Mouse (Mus musculus) megakaryocyte-erythroid progenitor cell, adult 5-6 weeks (primary cell): ENCODE data around the gene Ltk. TPM values are rescaled to one million over a fixed set of nuclear protein-coding genes. Genes with fewer than 3 reads are reported as not detected.
A peak's percentile ranks its signal among the peaks of the same experiment; 100 is the strongest.

Experiments
- ATAC-seq: replicated peaks from 2 replicates; pipeline ENCODE4 v1.8.0; 2016; ENCODE audit warnings: mild to moderate bottlenecking, inconsistent platforms; ENCODE audit not compliant: severe bottlenecking, poor library complexity, low FRiP score, low TSS enrichment
- total RNA-seq, 2 experiments: library from RNA; stranded (forward) in 1 of 2; stranded (reverse) in 1 of 2; fragments of 200-1000, 215-1000 nt in 1 of 2; fragments of >200 nt in 1 of 2; fragmentation: Nextera tagmentation in 1 of 2; gene quantifications; 2 replicates each; pipeline ENCODE4 v1.2.3; 2014 to 2017

Ltk gene
- total RNA-seq (2014; fragmentation: Nextera tagmentation) (not detected in 2 replicates), total RNA-seq (2017) (not detected in 2 replicates)

- ATAC-seq: no peak
These were observed at the start of gene Ltk for GRCm38 (mm10) chr2:119760251-119760650. Gene Ltk (minus strand): TSS chr2:119760431.

GRCm38 (mm10) chr2:119808881-119809280 lies 48.6 kb upstream of the Ltk start:
- ATAC-seq: no peak

- ATAC-seq: no peak
These were observed 48.2 kb upstream of the Ltk start for GRCm38 (mm10) chr2:119808438-119808837.

- ATAC-seq: no peak
These were observed 45.3 kb upstream of the Ltk start for GRCm38 (mm10) chr2:119805536-119805935.

- no peak for ATAC-seq
These were observed 44.5 kb upstream of the Ltk start for GRCm38 (mm10) chr2:119804776-119805175.

- no peak for ATAC-seq
These were observed 44.0 kb upstream of the Ltk start for GRCm38 (mm10) chr2:119804275-119804628.

DNA sequence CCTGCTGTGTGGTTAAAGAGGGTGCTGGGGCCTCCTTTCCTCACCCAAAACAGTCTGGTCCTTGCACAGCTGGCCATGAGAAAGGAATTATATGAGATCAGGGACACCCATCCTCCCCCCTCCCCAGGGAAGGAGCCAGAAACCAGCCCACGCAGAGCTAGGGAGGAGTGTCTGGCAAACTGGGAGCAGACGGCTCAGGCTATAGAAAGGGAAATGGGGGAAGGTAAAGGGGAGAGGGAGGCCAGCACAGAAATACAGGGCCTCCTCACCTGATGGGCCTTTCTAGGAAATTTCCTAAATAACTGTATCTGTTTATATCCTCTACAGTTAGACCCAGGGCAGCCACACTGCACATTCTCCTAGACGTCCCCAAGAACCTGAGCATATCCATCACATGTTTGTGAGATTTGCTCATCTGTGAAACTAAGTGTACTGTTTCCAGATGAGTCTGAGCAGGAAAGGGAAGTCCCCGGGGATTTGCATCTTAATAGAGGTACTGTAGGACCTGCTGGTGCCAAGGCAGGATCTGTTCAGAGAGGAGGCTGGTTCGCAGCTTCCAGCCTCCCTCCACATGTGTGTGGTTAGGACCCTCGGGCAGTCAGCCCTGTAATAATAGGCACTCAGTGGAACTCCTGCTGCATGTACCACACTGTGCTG lies 43.5 kb upstream of the Ltk start:
- ATAC-seq: no peak

DNA sequence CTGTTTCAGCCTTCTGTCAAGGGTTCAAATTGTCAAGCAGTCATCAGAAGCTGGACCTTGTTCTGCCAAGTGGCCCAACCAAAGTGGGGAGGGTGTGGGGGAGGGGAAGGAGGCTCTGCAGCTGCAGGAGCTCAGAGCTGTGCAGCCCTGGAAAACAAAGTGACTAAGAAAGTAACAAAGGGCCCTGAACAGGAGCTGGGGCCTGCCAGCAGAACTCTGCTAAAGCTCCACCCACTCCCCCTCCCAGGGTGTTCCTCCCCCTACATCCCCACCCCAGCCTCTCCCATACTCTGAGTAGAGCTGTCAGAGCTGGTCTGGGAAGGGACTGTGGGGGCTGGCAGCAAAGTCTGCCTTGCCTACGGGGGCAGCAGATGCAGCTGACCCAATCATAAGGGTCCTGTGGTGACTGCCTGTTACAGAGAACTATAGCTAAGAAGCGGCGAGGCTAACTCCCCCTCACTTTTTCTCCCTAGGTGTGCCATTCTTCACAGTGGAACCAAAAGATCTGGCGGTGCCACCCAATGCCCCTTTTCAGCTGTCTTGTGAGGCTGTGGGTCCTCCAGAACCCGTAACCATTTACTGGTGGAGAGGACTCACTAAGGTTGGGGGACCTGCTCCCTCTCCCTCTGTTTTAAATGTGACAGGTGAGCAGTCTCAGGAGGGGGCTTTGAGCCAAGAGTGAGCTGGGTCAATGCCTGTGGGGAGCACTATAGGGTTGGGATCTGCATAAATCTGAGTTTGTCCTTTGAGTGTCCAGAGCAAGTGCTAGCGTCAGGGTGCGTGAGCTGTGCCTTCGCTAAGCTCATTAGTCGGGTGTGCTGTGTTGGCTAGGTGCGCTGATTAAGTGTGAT lies 42.8 kb upstream of the Ltk start:
- no peak for ATAC-seq

DNA sequence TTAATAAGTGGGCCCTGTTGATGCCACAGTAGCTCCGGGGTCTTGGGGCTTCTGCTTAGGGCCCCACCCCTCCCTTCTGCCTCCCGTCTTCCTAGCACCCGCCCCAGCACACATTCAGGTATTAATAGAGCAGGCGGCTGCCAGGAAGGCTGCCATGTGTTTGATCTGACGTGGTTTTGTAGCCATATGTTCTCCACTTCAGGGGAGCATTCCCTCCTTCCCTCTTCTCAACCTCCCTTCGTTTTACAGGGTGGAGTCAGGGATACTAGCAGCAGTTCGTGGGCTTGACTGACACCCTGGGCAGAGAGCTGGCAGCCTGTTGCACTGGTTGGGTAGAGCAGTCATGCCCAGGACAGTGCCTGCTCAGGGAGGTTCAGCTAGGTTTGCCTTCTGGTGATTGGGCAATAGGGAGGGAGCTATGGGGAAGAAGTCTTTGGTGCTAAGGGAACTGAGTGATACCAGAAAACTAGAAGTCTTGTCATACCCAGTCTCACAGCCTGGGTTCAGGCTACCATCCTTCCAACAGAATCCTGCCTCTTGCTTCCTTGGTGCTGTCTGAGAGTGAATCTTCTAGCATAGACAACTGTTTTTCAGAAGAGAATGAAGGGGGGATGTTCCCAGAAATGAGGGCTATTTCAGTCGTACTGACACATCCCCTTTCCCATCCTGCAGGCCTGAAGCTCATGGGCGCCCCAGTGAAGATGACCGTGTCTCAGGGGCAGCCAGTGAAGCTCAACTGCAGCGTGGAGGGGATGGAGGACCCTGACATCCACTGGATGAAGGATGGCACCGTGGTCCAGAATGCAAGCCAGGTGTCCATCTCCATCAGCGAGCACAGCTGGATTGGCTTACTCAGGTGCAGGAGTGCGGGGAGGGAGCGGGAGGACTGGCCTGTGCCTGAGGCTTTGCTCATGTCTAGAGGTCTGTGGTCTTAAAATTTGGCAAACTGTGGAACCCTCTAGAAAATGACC lies 40.9 kb upstream of the Ltk start:
- ATAC-seq: no peak

DNA sequence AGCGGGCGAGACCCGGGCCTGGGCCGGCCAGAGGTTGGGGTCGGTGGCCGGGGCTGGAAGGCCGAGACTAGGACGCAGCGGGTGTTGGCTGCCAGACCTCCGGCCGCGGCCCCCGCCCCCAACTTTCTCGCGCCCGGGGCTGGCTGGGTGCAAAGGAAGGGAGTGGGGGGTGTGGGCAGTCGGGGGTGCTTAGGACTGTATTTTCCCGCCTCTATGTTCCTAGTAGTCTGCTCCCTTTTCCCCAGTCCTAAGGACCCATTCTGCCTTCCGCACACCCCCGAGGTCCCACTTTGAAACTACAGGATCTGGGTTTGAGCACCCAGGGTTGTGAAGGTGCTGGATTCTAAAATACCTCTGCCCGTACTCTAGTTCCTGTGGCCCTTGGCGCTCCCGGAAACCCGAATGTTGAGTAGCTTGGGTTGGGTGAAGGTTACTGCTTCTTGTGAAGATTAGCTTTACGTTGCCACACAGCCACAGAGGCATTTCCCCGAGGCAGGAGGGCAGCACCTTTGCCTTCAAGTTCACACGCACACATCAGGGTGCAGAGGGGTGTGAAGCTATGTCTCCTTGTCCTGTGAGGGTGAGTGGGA lies 39.8 kb upstream of the Ltk start:
- ATAC-seq: 0 out of 2 replicates have a peak, but pooled peaks have one; percentile 3

GRCm38 (mm10) chr2:119799181-119799960 lies 39.1 kb upstream of the Ltk start:
- 0 out of 2 replicates have a peak, but pooled peaks have one; percentile 43 for ATAC-seq

DNA sequence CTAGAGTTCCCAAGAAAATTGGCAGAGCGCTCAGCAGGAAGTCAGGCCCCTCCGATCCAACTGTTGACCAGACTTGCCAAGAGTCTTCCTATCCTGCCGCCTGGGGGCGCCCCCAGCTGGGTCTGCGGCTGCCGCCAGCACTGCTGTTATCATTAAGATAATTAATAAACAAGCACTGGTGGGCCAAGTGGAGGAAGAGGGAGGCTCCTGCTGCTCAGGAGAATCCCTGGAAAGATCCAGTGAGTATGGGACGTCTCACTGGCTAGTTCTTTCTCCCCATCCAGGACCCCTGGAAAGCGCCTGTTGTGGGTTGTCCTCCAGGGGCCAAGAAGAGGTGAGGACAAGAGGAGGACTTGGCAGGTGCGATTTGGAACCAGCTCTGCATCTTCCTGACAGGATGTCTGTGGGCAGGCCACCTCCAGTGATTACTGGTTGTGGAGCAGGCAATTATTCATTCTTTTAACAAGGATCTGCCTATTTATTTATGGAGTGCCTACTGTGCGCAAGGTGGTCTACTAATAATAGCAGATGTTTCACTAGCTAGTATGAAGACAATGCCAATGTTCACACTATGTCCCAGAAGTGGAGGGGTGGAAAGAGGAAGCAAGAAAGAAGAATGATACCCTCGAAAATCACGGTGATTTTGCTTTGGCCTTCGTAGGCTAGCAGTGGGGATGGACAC lies 38.2 kb upstream of the Ltk start:
- peak; percentile 42; the same call in 1 of the 2 replicates for ATAC-seq

DNA sequence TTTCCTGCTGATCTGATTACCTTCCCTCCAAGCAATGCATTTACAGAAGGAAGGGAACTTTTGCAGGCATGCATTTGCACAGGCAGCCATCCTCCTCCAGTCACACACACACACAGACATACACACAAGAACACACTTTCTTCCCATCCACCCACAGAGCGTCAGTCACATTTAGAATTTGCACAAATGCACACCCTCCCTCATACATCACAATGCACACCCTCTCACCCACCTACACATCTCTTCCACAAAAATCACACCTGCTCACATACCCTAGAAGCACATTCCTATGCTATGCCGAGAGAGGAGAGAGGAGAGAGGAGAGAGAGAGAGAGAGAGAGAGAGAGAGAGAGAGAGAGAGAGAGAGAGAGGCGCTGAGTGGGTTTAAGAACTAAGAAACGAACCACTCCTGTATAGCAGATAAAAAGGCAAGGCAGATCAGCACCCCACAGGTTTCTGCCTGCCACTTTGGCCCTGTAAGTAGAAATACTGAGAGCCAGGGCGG lies 37.1 kb upstream of the Ltk start, which contains the start of gene Tyro3:
Gene Tyro3 (plus strand): TSS at position 455 of the 505 bp plus-strand sequence.
- no peak for ATAC-seq

GRCm38 (mm10) chr2:119789996-119790395 lies 29.8 kb upstream of the Ltk start:
- no peak for ATAC-seq

DNA sequence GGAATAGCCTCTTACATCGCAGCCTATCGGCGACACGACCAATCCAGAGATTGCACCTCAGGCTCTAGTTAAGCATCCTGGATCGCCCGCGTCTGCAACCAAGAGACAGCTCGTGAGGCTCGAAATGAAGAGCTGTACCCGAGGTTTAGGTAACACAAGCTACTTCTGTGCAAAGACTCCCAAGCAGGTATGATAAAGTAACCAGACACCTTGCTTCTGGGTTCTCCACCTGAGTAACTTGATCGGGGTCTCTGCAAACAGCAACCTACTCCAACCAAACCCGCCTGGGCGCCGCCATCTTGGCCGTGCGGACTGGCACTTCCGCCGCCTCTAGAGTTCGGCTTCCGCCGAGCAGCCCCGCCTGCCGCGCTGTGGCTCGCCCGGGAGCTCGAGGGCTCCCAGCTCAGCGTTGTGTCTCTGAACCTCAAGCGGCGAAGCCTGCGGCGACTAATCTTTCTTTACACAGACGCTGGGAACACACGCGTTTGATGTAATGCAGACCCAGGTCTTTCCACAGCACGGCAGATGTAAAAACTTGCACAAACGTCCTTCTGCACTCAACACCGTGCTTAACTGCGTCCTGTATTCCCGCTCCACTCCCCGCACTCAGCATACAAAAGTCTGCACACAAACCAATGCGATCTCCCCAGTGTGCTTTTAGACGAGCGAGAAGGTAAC lies 27.1 kb upstream of the Ltk start, which contains the start of gene Rpap1:
Gene Rpap1 (minus strand): TSS at position 332 of the 678 bp plus-strand sequence.
- ATAC-seq: peak; percentile 99

GRCm38 (mm10) chr2:119767246-119767645 lies 7.0 kb upstream of the Ltk start:
- 0 out of 2 replicates have a peak, but pooled peaks have one; percentile 50 for ATAC-seq

DNA sequence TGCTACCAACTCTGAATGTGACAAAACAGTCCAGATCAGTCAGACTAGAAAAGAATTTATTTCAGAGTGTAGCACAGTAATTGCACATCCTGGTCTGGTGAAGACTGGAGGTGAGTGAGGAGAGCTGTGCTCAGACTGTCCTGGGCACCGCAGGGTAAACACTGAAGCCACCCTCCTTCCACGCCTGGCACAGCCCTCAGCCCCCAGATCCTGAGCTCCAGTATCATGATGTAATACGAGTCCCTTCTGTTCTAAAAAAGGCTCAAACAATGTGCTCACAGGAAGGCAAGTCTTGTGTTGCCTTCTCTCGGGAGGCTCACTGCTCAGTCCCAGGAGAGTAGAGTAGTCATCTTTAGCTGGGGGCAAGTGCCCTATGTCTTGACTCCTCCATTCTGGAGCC lies 3.7 kb upstream of the Ltk start:
- ATAC-seq: no peak
